Mouse (Mus musculus) regulatory T cell (primary cell): ENCODE results near the gene Sinhcaf.
"Not testable (repeated sequence)": the region's sequence is repeated elsewhere in the genome, so short reads cannot be mapped to it uniquely, and the experiment has no call there.

ENCODE experiments used
- in situ Hi-C: fragments of 300-600 bp; cut with MboI, MseI; formaldehyde crosslinking; loops from one replicate; pipeline ENCODE4 v1.15.1; 2025; ENCODE audit warnings: high pct_unique_total_duplicates

Sinhcaf gene

GRCm38 (mm10) chr6:148945509-148946408 is 508 bp downstream of the Sinhcaf start:
- in situ Hi-C loops = no loop called here

- in situ Hi-C loops = no loop called here
Observed at GRCm38 (mm10) chr6:148944767-148945508, 1.3 kb downstream of the Sinhcaf start.

- in situ Hi-C loops = no loop called here
Observed at GRCm38 (mm10) chr6:148944344-148944766, 1.9 kb downstream of the Sinhcaf start.

- in situ Hi-C loops = no loop called here
Observed at GRCm38 (mm10) chr6:148943695-148944094, 2.6 kb downstream of the Sinhcaf start.

- in situ Hi-C loops = no loop called here
Observed at GRCm38 (mm10) chr6:148942406-148942805, 3.9 kb downstream of the Sinhcaf start.

GRCm38 (mm10) chr6:148941880-148942279 is 4.4 kb downstream of the Sinhcaf start:
- in situ Hi-C loops = no loop called here

GRCm38 (mm10) chr6:148940383-148940782 is 5.9 kb downstream of the Sinhcaf start:
- in situ Hi-C loops = not testable (repeated sequence)

GRCm38 (mm10) chr6:148937693-148938092 is 8.6 kb downstream of the Sinhcaf start:
- in situ Hi-C loops = no loop called here

- in situ Hi-C loops = no loop called here
Observed at GRCm38 (mm10) chr6:148934961-148935590, 11.2 kb downstream of the Sinhcaf start.

GRCm38 (mm10) chr6:148931281-148931680 is 15.0 kb downstream of the Sinhcaf start:
- in situ Hi-C loops = no loop called here

- in situ Hi-C loops = loop anchor here (5.0 to 25.0 kb wide), 2 partner anchors 97 to 1832 kb away; partner anchors contain the start of genes Klhl42 and Mansc4
Observed at GRCm38 (mm10) chr6:148918841-148919398, 27.3 kb downstream of the Sinhcaf start.

GRCm38 (mm10) chr6:148917672-148918071 is 28.6 kb downstream of the Sinhcaf start:
- in situ Hi-C loops = loop anchor here (5.0 to 25.0 kb wide), 2 partner anchors 95 to 1830 kb away; partner anchors contain the start of genes Klhl42 and Mansc4

GRCm38 (mm10) chr6:148916817-148917216 is 29.4 kb downstream of the Sinhcaf start:
- in situ Hi-C loops = loop anchor here (5.0 to 25.0 kb wide), 2 partner anchors 95 to 1830 kb away; partner anchors contain the start of genes Klhl42 and Mansc4

- in situ Hi-C loops = loop anchor here (5.0 to 25.0 kb wide), 2 partner anchors 517 to 1827 kb away; partner anchors contain the start of genes Klhl42 and Mansc4
Observed at GRCm38 (mm10) chr6:148913938-148914337, 32.3 kb downstream of the Sinhcaf start.

- in situ Hi-C loops = loop anchor here (5.0 to 25.0 kb wide), 2 partner anchors 515 to 1825 kb away; partner anchors contain the start of genes Klhl42 and Mansc4
Observed at GRCm38 (mm10) chr6:148911906-148912305, 34.4 kb downstream of the Sinhcaf start.

- in situ Hi-C loops = loop anchor here (5.0 to 25.0 kb wide), 2 partner anchors 680 to 1820 kb away; partner anchors contain the start of genes Klhl42 and Mansc4
Observed at GRCm38 (mm10) chr6:148906958-148907357, 39.3 kb downstream of the Sinhcaf start.

- in situ Hi-C loops = loop anchor here (25.0 kb wide), 1 partner anchor 1815 kb away; the partner anchor contains the start of genes Klhl42 and Mansc4
Observed at GRCm38 (mm10) chr6:148902728-148903127, 43.5 kb downstream of the Sinhcaf start.

- in situ Hi-C loops = loop anchor here (5.0 kb wide), 1 partner anchor 64 kb away; the partner anchor contains the start of gene Ipo8
Observed at GRCm38 (mm10) chr6:148896507-148896851, 49.8 kb downstream of the Sinhcaf start.

- in situ Hi-C loops = loop anchor here (5.0 kb wide), 1 partner anchor 64 kb away; the partner anchor contains the start of gene Ipo8
Observed at GRCm38 (mm10) chr6:148895773-148896506, 50.3 kb downstream of the Sinhcaf start, which contains the start of gene Caprin2. Gene Caprin2, minus strand, starts transcription at chr6:148896237.
